Mouse (Mus musculus): ENCODE data around the gene Spdye4a. TPM values are rescaled to one million over a fixed set of nuclear protein-coding genes. Genes with fewer than 3 reads are reported as not detected.

The Spdye4a gene
- polyA plus RNA-seq, 1 experiment from 2014 or later = not detected

GRCm38 (mm10) chr5:143253186-143253880 lies 26.6 kb upstream of the Spdye4a start:
- H3K9me3 ChIP-seq (replicated peaks; ENCODE audit: control insufficient read depth, low read length) = peaks cover 5% of the 10 kb centered on the region; the same call in 1 of the 2 replicates
- H3K4me3 ChIP-seq (replicated peaks; ENCODE audit: low read length) = peak overlapping the region; percentile 41
- peak overlapping the region; percentile 74 for H3K4me2 ChIP-seq (ENCODE audit: low read depth, low read length)
- H3K9ac ChIP-seq (ENCODE audit: low read length) = peak overlapping the region; percentile 35; the same call in 1 of the 2 replicates
- H3K4me1 ChIP-seq (ENCODE audit: control insufficient read depth, insufficient read depth, low read length) = 0 out of 2 replicates have a peak, but pooled peaks cover 11% of the 10 kb centered on the region
- peaks cover 59% of the 10 kb centered on the region for H3K27me3 ChIP-seq (ENCODE audit: control insufficient read depth, insufficient read depth, low read length)
- WGBS = 8% methylated on average over 103 of the region's 103 CpGs
- no peak overlapping the region for H3K27ac ChIP-seq (ENCODE audit: low read length)
- peak; percentile 29; the same call in 1 of the 2 replicates for ATAC-seq (ENCODE audit: insufficient read depth, low FRiP score)
- H3K36me3 ChIP-seq (ENCODE audit: control insufficient read depth, insufficient read depth, low read length) = peaks cover 19% of the 10 kb centered on the region

GRCm38 (mm10) chr5:143252791-143253185 lies 26.1 kb upstream of the Spdye4a start:
- H3K27me3 ChIP-seq (ENCODE audit: control insufficient read depth, insufficient read depth, low read length) = peaks cover 59% of the 10 kb centered on the region
- H3K4me3 ChIP-seq (replicated peaks; ENCODE audit: low read length) = peak overlapping the region; percentile 41; the same call in 1 of the 2 replicates
- H3K4me1 ChIP-seq (ENCODE audit: control insufficient read depth, insufficient read depth, low read length) = 0 out of 2 replicates have a peak, but pooled peaks cover 11% of the 10 kb centered on the region
- H3K9ac ChIP-seq (ENCODE audit: low read length) = no peak overlapping the region
- peaks cover 22% of the 10 kb centered on the region for H3K36me3 ChIP-seq (ENCODE audit: control insufficient read depth, insufficient read depth, low read length)
- no peak overlapping the region for H3K27ac ChIP-seq (ENCODE audit: low read length)
- WGBS = 52% methylated on average over 18 of the region's 18 CpGs
- H3K4me2 ChIP-seq (ENCODE audit: low read depth, low read length) = 0 out of 2 replicates have a peak overlapping the region, but pooled peaks have one; percentile 74
- no peak for ATAC-seq (ENCODE audit: insufficient read depth, low FRiP score)
- H3K9me3 ChIP-seq (replicated peaks; ENCODE audit: control insufficient read depth, low read length) = peaks cover 5% of the 10 kb centered on the region; the same call in 1 of the 2 replicates

- WGBS = 70% methylated on average over 6 of the region's 6 CpGs
Observed at GRCm38 (mm10) chr5:143252039-143252438, 25.3 kb upstream of the Spdye4a start.

GRCm38 (mm10) chr5:143244926-143245325 lies 18.2 kb upstream of the Spdye4a start:
- Histone ChIP-seq H3K27me3 (ENCODE audit: control insufficient read depth, insufficient read depth, low read length) (no peaks in the 10 kb centered on the region), H3K9ac (ENCODE audit: low read length) (no peak overlapping the region), H3K4me1 (ENCODE audit: control insufficient read depth, insufficient read depth, low read length) (no peaks in the 10 kb centered on the region), H3K4me2 (ENCODE audit: low read depth, low read length) (no peak overlapping the region), H3K36me3 (ENCODE audit: control insufficient read depth, insufficient read depth, low read length) (peaks cover 55% of the 10 kb centered on the region), H3K4me3 (replicated peaks; ENCODE audit: low read length) (no peak overlapping the region), H3K27ac (ENCODE audit: low read length) (no peak overlapping the region), H3K9me3 (replicated peaks; ENCODE audit: control insufficient read depth, low read length) (no peaks in the 10 kb centered on the region)
- no peak for ATAC-seq (ENCODE audit: insufficient read depth, low FRiP score)
- WGBS = 96% methylated on average over 26 of the region's 26 CpGs

More at GRCm38 (mm10) chr5:143252039-143252438, 25.3 kb upstream of the Spdye4a start:
- Histone ChIP-seq H3K27ac (ENCODE audit: low read length) (no peak overlapping the region), H3K27me3 (ENCODE audit: control insufficient read depth, insufficient read depth, low read length) (peaks cover 54% of the 10 kb centered on the region), H3K4me2 (ENCODE audit: low read depth, low read length) (no peak overlapping the region), H3K4me1 (ENCODE audit: control insufficient read depth, insufficient read depth, low read length) (0 out of 2 replicates have a peak, but pooled peaks cover 11% of the 10 kb centered on the region), H3K9me3 (replicated peaks; ENCODE audit: control insufficient read depth, low read length) (peaks cover 5% of the 10 kb centered on the region; the same call in 1 of the 2 replicates), H3K36me3 (ENCODE audit: control insufficient read depth, insufficient read depth, low read length) (peaks cover 22% of the 10 kb centered on the region), H3K4me3 (replicated peaks; ENCODE audit: low read length) (no peak overlapping the region), H3K9ac (ENCODE audit: low read length) (no peak overlapping the region)
- no peak for ATAC-seq (ENCODE audit: insufficient read depth, low FRiP score)

- Histone ChIP-seq H3K27ac (ENCODE audit: low read length) (no peak overlapping the region), H3K4me1 (ENCODE audit: control insufficient read depth, insufficient read depth, low read length) (peaks cover 5% of the 10 kb centered on the region; the same call in 1 of the 2 replicates), H3K4me3 (replicated peaks; ENCODE audit: low read length) (peak overlapping the region; percentile 91), H3K27me3 (ENCODE audit: control insufficient read depth, insufficient read depth, low read length) (no peaks in the 10 kb centered on the region), H3K9me3 (replicated peaks; ENCODE audit: control insufficient read depth, low read length) (no peaks in the 10 kb centered on the region), H3K4me2 (ENCODE audit: low read depth, low read length) (peak overlapping the region; percentile 81), H3K36me3 (ENCODE audit: control insufficient read depth, insufficient read depth, low read length) (no peaks in the 10 kb centered on the region), H3K9ac (ENCODE audit: low read length) (peak overlapping the region; percentile 97)
- WGBS = 35% methylated on average over 9 of the region's 9 CpGs
- no peak for ATAC-seq (ENCODE audit: insufficient read depth, low FRiP score)
Observed at GRCm38 (mm10) chr5:143236036-143236435, 9.3 kb upstream of the Spdye4a start.

GRCm38 (mm10) chr5:143235028-143235693 lies 8.5 kb upstream of the Spdye4a start, which contains the start of gene Zfp12:
Gene Zfp12 (plus strand): TSS chr5:143235163.
- H3K9ac ChIP-seq (ENCODE audit: low read length) = peak within 1 kb of the TSS; percentile 97

GRCm38 (mm10) chr5:143222287-143222686 lies 4.4 kb downstream of the Spdye4a start:
- no peak overlapping the region for H3K4me3 ChIP-seq (replicated peaks; ENCODE audit: low read length)
- no peak overlapping the region for H3K9ac ChIP-seq (ENCODE audit: low read length)
- H3K27me3 ChIP-seq (ENCODE audit: control insufficient read depth, insufficient read depth, low read length) = no peaks in the 10 kb centered on the region
- no peak overlapping the region for H3K4me2 ChIP-seq (ENCODE audit: low read depth, low read length)
- ATAC-seq (ENCODE audit: insufficient read depth, low FRiP score) = no peak
- 78% methylated on average over 1 of the region's 1 CpGs for WGBS
- H3K36me3 ChIP-seq (ENCODE audit: control insufficient read depth, insufficient read depth, low read length) = no peaks in the 10 kb centered on the region
- H3K27ac ChIP-seq (ENCODE audit: low read length) = no peak overlapping the region
- H3K9me3 ChIP-seq (replicated peaks; ENCODE audit: control insufficient read depth, low read length) = no peaks in the 10 kb centered on the region
- H3K4me1 ChIP-seq (ENCODE audit: control insufficient read depth, insufficient read depth, low read length) = no peaks in the 10 kb centered on the region

More at GRCm38 (mm10) chr5:143235028-143235693, 8.5 kb upstream of the Spdye4a start, which contains the start of gene Zfp12:
- Histone ChIP-seq H3K4me1 (ENCODE audit: control insufficient read depth, insufficient read depth, low read length) (peaks cover 5% of the 10 kb centered on the region; the same call in 1 of the 2 replicates), H3K4me3 (replicated peaks; ENCODE audit: low read length) (peak within 1 kb of the TSS; percentile 91), H3K9me3 (replicated peaks; ENCODE audit: control insufficient read depth, low read length) (no peaks in the 10 kb centered on the region), H3K27me3 (ENCODE audit: control insufficient read depth, insufficient read depth, low read length) (no peaks in the 10 kb centered on the region), H3K4me2 (ENCODE audit: low read depth, low read length) (peak within 1 kb of the TSS; percentile 81), H3K36me3 (ENCODE audit: control insufficient read depth, insufficient read depth, low read length) (no peaks in the 10 kb centered on the region), H3K27ac (ENCODE audit: low read length) (peak within 1 kb of the TSS; percentile 98)
- peak; percentile 96 for ATAC-seq (ENCODE audit: insufficient read depth, low FRiP score)
- under 1% methylated on average over 58 of the region's 58 CpGs for WGBS

GRCm38 (mm10) chr5:143220996-143221395 lies 5.7 kb downstream of the Spdye4a start:
- Histone ChIP-seq H3K9ac (ENCODE audit: low read length) (no peak overlapping the region), H3K27me3 (ENCODE audit: control insufficient read depth, insufficient read depth, low read length) (no peaks in the 10 kb centered on the region), H3K27ac (ENCODE audit: low read length) (no peak overlapping the region), H3K9me3 (replicated peaks; ENCODE audit: control insufficient read depth, low read length) (no peaks in the 10 kb centered on the region), H3K36me3 (ENCODE audit: control insufficient read depth, insufficient read depth, low read length) (no peaks in the 10 kb centered on the region), H3K4me1 (ENCODE audit: control insufficient read depth, insufficient read depth, low read length) (no peaks in the 10 kb centered on the region), H3K4me3 (replicated peaks; ENCODE audit: low read length) (no peak overlapping the region), H3K4me2 (ENCODE audit: low read depth, low read length) (no peak overlapping the region)
- WGBS = 68% methylated on average over 5 of the region's 5 CpGs
- ATAC-seq (ENCODE audit: insufficient read depth, low FRiP score) = no peak

GRCm38 (mm10) chr5:143213832-143214231 lies 12.9 kb downstream of the Spdye4a start:
- H3K4me3 ChIP-seq (replicated peaks; ENCODE audit: low read length) = no peak overlapping the region
- no peaks in the 10 kb centered on the region for H3K36me3 ChIP-seq (ENCODE audit: control insufficient read depth, insufficient read depth, low read length)
- 57% methylated on average over 2 of the region's 2 CpGs for WGBS
- ATAC-seq (ENCODE audit: insufficient read depth, low FRiP score) = peak; percentile 44; the same call in 1 of the 2 replicates
- H3K4me1 ChIP-seq (ENCODE audit: control insufficient read depth, insufficient read depth, low read length) = no peaks in the 10 kb centered on the region
- no peak overlapping the region for H3K4me2 ChIP-seq (ENCODE audit: low read depth, low read length)
- 0 out of 2 replicates have a peak, but pooled peaks cover 1% of the 10 kb centered on the region for H3K9me3 ChIP-seq (replicated peaks; ENCODE audit: control insufficient read depth, low read length)
- H3K9ac ChIP-seq (ENCODE audit: low read length) = no peak overlapping the region
- H3K27ac ChIP-seq (ENCODE audit: low read length) = no peak overlapping the region
- H3K27me3 ChIP-seq (ENCODE audit: control insufficient read depth, insufficient read depth, low read length) = no peaks in the 10 kb centered on the region

Measured in stomach, embryonic 16.5 days (tissue).